Mouse (Mus musculus) cerebellum, postnatal 4 days (tissue): Measurements from ENCODE around the gene Gm49366.
"Not testable (repeated sequence)": the region's sequence is repeated elsewhere in the genome, so short reads cannot be mapped to it uniquely, and the experiment has no call there.

Experiments
- DNase-seq, 2 experiments: peaks; one replicate each; pipeline ENCODE4 v3.0.0; 2022; ENCODE audit warnings: low spot score in 2 of 2, mixed read lengths in 1 of 2

Gene Gm49366

GRCm38 (mm10) chr12:84030659-84031332 lies 7.9 kb upstream of the Gm49366 start:
- peak; percentile 39 to 72 for DNase-seq

DNA sequence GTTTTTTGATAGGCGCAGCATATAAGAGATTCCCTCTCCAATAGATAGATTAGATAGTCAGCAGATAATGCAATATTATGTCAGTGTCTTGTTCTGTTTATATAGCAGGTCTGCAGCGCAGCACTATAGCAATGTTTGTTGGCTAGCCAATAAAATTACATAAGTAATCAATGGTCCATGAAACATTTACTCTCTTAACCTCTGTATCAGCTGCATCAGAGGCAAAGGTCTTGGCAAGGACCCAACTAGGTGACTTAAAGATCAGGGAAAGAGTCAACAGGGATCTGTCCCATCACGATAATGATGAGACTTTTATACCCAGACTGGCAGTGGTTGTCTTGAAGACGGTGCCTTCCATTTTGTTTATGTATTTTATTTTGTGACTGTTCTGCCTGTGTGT lies 5.9 kb upstream of the Gm49366 start:
- no peak for DNase-seq

DNA sequence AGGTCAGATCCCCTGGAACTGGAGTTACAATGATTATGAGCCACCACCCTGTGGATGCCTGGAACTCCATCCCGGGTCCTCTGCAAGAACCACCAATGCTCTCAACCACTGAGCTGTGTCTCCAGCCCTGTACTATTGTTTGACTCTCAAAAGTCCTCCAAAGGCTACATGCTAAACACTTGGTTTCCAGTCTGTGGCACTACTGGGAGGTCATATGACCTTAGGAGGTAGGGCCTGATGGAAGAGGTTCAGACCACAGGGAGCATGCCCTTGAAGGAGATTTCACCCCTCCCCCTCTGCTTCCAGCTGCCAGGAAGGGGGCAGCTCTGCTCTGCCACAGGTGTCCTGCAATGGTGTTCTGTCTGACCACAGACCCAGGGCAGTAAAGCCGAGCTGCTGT lies 5.4 kb upstream of the Gm49366 start:
- DNase-seq: not testable (repeated sequence)

- no peak for DNase-seq
Observed at GRCm38 (mm10) chr12:84034108-84034507, 4.6 kb upstream of the Gm49366 start.

- DNase-seq: peak in 1 of 2 experiments; percentile 6
Observed at GRCm38 (mm10) chr12:84038241-84038640, 494 bp upstream of the Gm49366 start, which contains the start of gene Acot4. Gene Acot4 (plus strand): TSS chr12:84038379.

DNA sequence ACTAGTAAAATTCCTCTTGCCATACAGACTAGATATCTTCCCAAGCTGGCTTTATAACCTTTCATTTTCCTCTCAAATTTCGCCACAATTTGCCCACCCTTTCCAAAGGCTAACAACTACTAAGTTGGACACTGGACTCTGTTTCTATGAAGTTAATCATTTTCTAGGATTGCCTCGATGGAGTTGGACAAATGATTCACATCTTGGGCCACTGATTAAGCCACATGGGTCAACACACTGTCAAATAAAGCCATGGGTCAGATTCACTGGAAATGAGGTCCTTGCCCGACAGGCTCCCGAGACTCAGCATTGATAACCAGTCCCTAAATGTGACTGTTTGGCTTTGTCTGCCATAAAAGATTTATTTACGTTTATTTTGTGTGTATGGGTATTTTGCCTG lies 3.5 kb downstream of the Gm49366 start:
- DNase-seq: no peak

DNA sequence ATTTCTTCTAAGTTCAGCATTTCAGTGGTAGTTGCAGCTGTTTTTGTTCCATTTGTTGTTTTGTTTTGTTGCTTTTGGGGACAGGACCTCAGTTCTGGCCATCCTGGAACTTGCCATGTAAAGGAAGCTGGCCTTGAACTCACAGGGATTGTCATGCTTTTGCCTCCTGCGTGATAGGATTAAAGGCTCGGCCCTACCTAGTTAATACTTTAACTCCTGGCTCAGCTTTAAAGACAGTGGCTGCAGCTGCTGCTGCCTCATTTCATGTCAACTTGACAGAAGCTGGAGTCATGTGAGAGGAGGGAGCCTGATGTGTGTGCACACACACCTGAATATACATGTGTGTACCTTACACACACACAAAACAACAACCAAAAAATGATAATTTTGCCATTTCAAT lies 5.3 kb downstream of the Gm49366 start:
- DNase-seq: no peak

DNA sequence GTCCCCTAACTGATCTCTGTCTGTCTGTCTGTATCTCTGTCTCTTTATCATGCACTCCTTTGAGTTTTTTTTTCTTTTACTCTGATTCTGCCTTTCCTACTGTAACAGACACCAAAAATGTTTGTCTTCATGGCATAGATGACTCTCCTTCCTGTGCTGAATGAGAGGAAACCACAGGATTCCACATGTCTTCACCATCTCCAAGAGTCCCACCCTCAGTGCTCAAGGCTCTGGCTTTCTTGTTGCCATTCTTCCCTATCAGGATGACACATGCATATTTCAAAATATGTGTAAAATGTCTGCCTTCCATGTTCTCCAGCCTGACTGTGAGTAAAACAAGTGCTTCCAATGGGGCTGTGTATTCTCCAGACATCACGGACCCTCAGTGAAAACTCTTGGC lies 8.2 kb downstream of the Gm49366 start:
- no peak for DNase-seq

DNA sequence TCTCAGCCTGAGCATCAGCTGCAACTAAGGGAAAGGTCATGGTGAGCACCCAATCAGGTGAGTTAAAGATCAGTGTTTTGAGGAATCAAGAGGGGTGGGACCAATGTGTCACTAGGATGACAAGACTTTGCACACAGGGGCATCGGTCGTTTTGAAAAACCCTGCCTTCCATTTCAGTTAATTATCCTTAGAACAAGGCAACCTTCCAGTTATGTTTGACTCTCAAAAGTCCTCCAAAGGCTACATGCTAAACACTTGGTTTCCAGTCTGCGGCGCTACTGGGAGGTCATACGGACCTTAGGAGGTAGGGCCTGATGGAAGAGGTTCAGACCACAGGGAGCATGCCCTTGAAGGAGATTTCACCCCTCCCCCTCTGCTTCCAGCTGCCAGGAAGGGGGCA lies 12.0 kb downstream of the Gm49366 start:
- not testable (repeated sequence) for DNase-seq

- no peak for DNase-seq
Observed at GRCm38 (mm10) chr12:84051937-84052474, 13.3 kb downstream of the Gm49366 start, which contains the start of gene Acot3. Gene Acot3 (plus strand): TSS chr12:84052144.

DNA sequence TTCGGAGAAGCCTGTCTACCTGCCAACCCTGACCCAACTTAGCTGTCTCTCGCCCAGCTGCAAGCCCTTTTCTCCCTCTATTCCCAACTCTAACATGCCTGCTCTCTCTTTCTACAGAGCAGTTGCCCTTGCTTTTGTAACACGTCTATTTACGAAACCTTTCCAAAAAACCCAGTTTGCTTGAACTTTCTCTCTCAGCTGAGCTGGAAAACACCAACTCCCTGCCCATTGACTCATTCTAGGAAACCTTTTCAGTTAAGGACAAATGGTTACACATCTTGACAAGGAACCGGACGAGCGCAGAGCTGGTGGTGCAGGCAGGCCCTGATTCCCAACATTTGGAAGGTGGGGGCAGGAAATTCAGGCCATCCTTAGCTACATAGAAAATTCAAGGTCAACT lies 13.9 kb downstream of the Gm49366 start:
- no peak for DNase-seq

- DNase-seq: no peak
Observed at GRCm38 (mm10) chr12:84053173-84053572, 14.4 kb downstream of the Gm49366 start.

DNA sequence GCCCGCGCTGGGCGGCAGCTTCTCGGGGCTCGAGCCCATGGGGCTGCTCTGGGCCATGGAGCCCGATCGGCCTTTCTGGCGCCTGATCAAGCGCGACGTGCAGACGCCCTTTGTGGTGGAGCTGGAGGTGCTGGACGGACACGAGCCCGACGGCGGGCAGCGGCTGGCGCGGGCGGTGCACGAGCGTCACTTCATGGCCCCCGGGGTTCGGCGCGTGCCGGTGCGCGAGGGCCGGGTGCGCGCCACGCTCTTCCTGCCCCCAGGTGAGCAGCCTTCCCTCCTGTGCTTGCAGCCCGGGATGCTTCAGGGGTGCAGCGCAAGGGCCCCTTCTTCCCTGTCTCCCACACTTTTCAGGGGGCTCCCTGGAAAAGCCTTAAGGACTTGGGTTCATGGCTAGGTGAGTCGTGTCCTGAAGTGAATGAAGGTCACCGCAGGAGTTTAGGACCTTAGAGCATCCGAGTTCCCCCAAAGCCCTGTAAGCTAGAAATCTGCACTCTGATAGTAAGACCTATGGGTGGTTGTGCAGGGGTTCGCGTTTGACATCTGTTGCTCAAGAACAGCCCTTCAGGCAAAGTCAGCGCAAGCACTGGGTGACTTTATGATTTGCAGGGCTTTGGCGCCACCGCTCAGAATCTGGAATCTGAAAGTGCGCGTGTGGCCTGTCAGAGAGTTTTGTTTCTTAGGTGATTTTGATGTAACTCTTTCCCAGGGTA lies 15.1 kb downstream of the Gm49366 start:
- DNase-seq: no peak

DNA sequence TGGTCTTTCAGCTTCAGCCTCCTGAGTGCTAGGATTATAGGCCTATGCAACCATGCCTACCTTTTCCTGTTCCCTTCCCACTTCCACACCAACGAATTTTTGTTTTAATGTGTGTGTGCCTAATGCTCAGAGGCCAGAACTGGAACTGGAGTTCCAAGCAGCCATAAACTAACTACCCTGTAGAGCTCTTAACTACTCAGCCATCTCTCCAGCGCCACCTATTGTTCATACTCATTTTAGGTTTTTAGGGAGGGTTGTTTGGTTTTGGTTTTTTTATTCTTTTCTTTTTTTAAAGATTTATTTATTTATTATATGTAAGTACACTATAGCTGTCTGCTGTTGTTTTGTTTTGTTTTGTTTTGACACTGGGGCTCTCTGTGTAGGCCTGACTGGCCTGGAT lies 22.2 kb downstream of the Gm49366 start:
- DNase-seq: no peak

DNA sequence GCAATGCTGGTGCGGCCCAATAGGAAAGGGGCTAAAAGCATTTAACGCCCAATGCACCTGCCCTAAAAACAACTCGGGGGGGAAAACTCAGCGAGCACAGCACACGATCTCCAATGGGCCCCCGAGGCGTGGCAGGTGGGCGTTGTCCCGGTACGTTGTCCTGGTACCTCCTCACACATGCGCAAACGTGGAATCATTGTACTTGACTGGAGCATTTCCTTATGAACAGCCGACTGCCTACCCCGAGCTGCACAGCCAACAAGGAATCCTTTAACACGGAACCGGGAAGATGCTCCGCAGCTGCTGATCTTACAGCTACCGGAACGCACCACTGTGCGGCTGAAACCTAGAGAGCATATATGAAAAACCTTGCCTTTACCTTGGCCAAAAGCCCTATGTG lies 23.6 kb downstream of the Gm49366 start:
- DNase-seq: no peak

- DNase-seq: no peak
Observed at GRCm38 (mm10) chr12:84063228-84063627, 24.5 kb downstream of the Gm49366 start.

DNA sequence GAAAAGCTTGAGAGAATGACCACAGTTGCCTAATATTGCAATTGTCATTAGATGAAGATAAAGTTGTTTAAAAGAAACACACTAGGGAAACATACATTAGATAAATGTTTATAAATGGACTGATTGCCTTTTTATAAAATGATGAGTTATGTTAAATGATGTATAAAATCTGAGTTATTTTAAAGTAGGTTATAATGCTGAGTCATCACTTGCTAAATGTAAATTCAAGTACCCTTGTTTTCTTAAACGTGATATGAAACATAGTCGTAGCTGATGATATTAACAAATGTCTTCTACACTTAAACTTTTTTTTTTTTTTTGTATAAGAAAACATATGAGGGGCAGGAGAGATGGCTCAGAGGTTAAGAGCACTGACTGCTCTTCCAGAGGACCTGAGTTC lies 25.1 kb downstream of the Gm49366 start:
- DNase-seq: no peak

DNA sequence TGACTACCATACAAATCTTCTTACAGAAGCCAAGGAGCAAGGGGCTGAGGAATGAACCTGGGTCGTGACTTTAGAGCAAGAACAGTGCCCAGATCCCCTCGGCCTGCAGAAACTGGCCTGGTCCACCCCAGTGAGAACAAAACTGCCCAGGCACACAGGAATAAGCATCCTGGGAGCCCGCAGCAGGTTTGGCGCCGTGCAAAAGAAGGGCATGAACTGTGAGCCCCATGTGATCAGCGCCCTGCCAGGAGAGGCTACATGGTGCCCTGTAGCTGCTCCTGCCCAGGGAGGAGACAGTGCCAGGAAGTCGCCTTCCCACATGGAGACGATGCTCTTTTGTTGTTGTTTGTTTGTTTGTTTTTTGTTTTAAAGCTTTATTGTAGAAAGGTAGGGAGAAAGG lies 25.9 kb downstream of the Gm49366 start:
- DNase-seq: no peak

DNA sequence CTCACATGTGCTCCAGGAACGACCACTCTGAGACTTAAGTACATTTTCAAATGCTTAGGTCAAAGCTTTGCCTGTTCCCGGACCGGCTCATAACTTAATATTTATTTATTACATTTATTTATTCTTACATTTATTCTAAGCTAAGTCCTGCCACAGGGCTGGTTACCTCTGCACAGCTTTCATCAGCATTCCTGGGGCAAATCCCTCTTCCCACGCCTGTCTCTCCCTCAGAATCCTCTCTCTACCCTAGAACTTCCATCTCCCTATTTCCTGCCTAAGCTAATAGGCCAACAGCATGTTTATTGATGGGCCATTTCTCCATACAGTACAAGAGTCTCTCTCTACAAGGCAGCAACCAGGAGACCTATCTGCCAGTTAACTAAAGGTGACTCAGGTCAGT lies 29.0 kb downstream of the Gm49366 start:
- no peak for DNase-seq

DNA sequence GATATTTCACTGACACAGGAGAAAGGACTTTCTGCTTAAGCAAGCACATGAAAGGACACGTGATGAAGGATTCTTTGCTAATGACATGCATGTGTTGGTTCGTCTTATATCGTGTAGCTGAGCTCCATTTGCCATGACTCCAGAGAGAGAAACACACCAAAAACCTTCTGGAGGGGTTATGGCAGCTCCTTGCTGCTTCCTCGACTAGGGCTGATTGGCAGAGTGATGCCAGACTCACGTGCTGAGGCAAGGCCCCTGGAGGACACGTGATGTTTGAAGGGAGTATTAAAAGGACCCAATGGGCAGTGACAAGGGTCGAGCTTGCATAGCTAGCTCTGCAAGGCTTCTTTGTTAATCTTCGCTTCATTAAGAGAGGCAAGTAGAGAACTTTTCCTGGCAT lies 29.6 kb downstream of the Gm49366 start:
- DNase-seq: no peak

DNA sequence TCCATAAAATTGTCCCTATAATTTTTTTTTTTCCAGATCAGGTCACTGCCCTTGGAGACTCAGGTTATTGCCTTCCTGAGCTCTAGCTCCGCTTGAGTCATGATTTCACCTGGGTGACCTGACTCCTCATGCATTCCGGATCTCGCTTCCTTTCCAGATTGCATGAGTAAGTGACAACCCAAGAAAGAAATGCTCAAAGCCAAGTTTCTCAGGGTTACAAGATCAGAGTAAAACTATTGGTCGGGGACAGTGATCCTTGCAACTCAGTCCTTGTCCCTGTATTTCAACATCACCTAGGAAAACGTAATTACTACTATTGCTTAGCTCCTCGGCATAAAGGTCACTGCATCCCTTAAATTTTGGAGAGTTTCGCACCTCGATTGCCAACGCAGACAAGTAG lies 30.3 kb downstream of the Gm49366 start, which contains the start of gene Acot5:
Acot5 (plus strand) TSS at position 340 of the 400 bp plus-strand sequence.
- DNase-seq: no peak

- DNase-seq: peak in 1 of 2 experiments; percentile 20
Observed at GRCm38 (mm10) chr12:84069582-84069981, 30.8 kb downstream of the Gm49366 start.

DNA sequence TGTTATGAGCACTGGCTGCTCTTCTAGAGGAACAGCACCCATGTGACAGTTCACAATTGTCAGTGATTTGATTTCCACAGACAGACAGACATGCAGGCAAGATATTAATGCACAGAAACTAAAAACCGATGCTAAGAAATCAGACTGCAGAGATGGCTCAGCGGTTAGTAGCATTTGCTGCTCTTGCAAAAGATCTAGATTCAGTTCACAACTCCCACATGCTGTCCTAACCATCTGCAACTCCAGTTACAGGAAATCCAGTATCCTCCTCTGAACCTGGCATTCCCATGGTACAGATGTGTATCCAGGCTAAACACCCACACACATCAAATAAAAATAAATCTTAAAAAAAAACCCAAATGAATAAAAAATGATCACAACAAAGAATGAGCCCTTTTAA lies 33.0 kb downstream of the Gm49366 start:
- DNase-seq: no peak
